Mouse (Mus musculus) layer of hippocampus, adult 11-12 months (tissue): ENCODE data around the gene Galc.

Source experiments
- DNase-seq: peaks from one replicate; pipeline ENCODE4 v3.0.0; 2022; ENCODE audit warnings: low spot score

Gene Galc

GRCm38 (mm10) chr12:98258845-98259517 is at the start of gene Galc:
TSS of gene Galc (minus strand) at chr12:98259459.
- DNase-seq = peak; percentile 90

- DNase-seq = peak; percentile 25
Measured at GRCm38 (mm10) chr12:98307179-98307915, 48.1 kb upstream of the Galc start.

GRCm38 (mm10) chr12:98303013-98303412 is 43.8 kb upstream of the Galc start:
- DNase-seq = no peak

- DNase-seq = no peak
Measured at GRCm38 (mm10) chr12:98301980-98302379, 42.7 kb upstream of the Galc start.

- no peak for DNase-seq
Measured at GRCm38 (mm10) chr12:98294241-98294640, 35.0 kb upstream of the Galc start.

GRCm38 (mm10) chr12:98292278-98292677 is 33.0 kb upstream of the Galc start:
- no peak for DNase-seq

GRCm38 (mm10) chr12:98290475-98290874 is 31.2 kb upstream of the Galc start:
- DNase-seq = no peak

GRCm38 (mm10) chr12:98284477-98284876 is 25.2 kb upstream of the Galc start:
- DNase-seq = no peak

GRCm38 (mm10) chr12:98283487-98283860 is 24.2 kb upstream of the Galc start:
- no peak for DNase-seq

GRCm38 (mm10) chr12:98282776-98283486 is 23.7 kb upstream of the Galc start:
- DNase-seq = no peak

- DNase-seq = no peak
Measured at GRCm38 (mm10) chr12:98280996-98281395, 21.7 kb upstream of the Galc start.

- peak; percentile 75 for DNase-seq
Measured at GRCm38 (mm10) chr12:98280530-98280929, 21.3 kb upstream of the Galc start.

GRCm38 (mm10) chr12:98272433-98272832 is 13.2 kb upstream of the Galc start:
- DNase-seq = no peak

- no peak for DNase-seq
Measured at GRCm38 (mm10) chr12:98270810-98271566, 11.7 kb upstream of the Galc start.

GRCm38 (mm10) chr12:98269791-98270745 is 10.8 kb upstream of the Galc start:
- no peak for DNase-seq

- DNase-seq = no peak
Measured at GRCm38 (mm10) chr12:98268441-98269369, 9.4 kb upstream of the Galc start, which contains the start of gene Gpr65. TSS of gene Gpr65 (plus strand) at chr12:98268635.

GRCm38 (mm10) chr12:98265697-98266096 is 6.4 kb upstream of the Galc start:
- DNase-seq = no peak

- no peak for DNase-seq
Measured at GRCm38 (mm10) chr12:98259518-98259852, 226 bp upstream of the Galc start.

- no peak for DNase-seq
Measured at GRCm38 (mm10) chr12:98258371-98258844, 851 bp downstream of the Galc start.
